Mouse (Mus musculus) hindbrain, embryonic 16.5 days (tissue): Measurements from ENCODE around the gene Ddx5. TPM values are rescaled to one million over a fixed set of nuclear protein-coding genes. Genes with fewer than 3 reads are reported as not detected.

Source experiments
- ATAC-seq: fragments of 200-750 bp; cut with Nextera tagmentation; 2 replicates; pipeline ENCODE4 v1.8.0; 2017; ENCODE audit warnings: moderate TSS enrichment, moderate library complexity
- H3K27ac ChIP-seq: fragments of 300-500 bp; sonication (generic); 2 replicates; pipeline ENCODE4 v1.5.1; 2014; ENCODE audit warnings: low read depth, mild to moderate bottlenecking, control low read depth, low read length, moderate library complexity
- H3K27me3 ChIP-seq: fragments of 300-500 bp; sonication (generic); replicated peaks from 2 replicates; pipeline ENCODE4 v1.6.1; 2014; ENCODE audit warnings: low read length; ENCODE audit not compliant: control insufficient read depth, insufficient read depth
- H3K36me3 ChIP-seq: fragments of 300-500 bp; sonication (generic); 2 replicates; pipeline ENCODE4 v1.6.1; 2014; ENCODE audit warnings: mild to moderate bottlenecking, low read length, moderate library complexity, mixed read lengths; ENCODE audit not compliant: control insufficient read depth, insufficient read depth
- H3K4me1 ChIP-seq: fragments of 300-500 bp; sonication (generic); 2 replicates; pipeline ENCODE4 v1.6.1; 2014; ENCODE audit warnings: low read depth, low read length; ENCODE audit not compliant: control insufficient read depth, insufficient read depth
- H3K4me2 ChIP-seq: fragments of 300-500 bp; sonication (generic); 2 replicates; pipeline ENCODE4 v1.6.1; 2014; ENCODE audit warnings: mild to moderate bottlenecking, low read length, control low read depth, moderate library complexity
- H3K4me3 ChIP-seq: fragments of 300-500 bp; sonication (generic); 2 replicates; pipeline ENCODE4 v1.5.1; 2014; ENCODE audit warnings: mild to moderate bottlenecking, low read length, control low read depth, moderate library complexity
- H3K9ac ChIP-seq: fragments of 300-500 bp; sonication (generic); 2 replicates; pipeline ENCODE4 v1.6.1; 2014; ENCODE audit warnings: low read depth, mild to moderate bottlenecking, control low read depth, low read length, moderate library complexity
- H3K9me3 ChIP-seq: fragments of 300-500 bp; sonication (generic); 2 replicates; pipeline ENCODE4 v1.6.1; 2014; ENCODE audit warnings: mild to moderate bottlenecking, low read length, moderate library complexity; ENCODE audit not compliant: control insufficient read depth
- WGBS: fragments of 180-500 bp; shearing (Covaris S2); extraction: QIAGEN DNeasy Blood & Tissue Kit; methylation state at CpG from one replicate; pipeline ENCODE4 v1.1.7; 2014; 5-methylcytosine and 5-hydroxymethylcytosine counted together
- polyA plus RNA-seq: library from polyadenylated mRNA; unstranded; fragments of >200 nt; fragmentation: Nextera tagmentation; extraction: Ambion mirVana; gene quantifications from 2 replicates; pipeline ENCODE4 v1.2.1, GENCODE M21; 2015

Ddx5 gene
- polyA plus RNA-seq, 1 experiment from 2014 or later: 315 TPM

DNA sequence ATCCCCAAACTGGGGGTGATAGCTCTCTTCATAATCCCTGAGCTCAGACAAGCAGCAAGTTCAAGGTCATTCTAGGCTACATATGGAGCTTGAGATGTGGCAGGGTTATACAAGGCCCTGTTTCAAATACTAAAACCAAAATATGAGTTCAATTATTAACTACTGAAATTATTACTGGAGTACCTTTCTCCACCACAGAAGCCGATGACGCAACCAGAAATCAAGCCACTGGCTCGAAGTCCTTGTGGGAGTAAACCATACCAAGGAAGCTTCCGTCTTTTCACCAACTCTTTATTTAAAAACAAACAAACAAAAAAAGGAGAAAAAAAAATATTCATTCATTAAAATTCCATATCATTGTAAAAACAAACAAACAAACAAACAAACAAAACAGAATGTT is 12.0 kb downstream of the Ddx5 start:
- H3K36me3 ChIP-seq: peaks cover 16% of the 10 kb centered on the region
- no peak for ATAC-seq
- no peak overlapping the region for H3K9ac ChIP-seq
- H3K27ac ChIP-seq: no peak overlapping the region
- 94% methylated on average over 4 of the region's 4 CpGs for WGBS
- H3K4me2 ChIP-seq: no peak overlapping the region
- H3K4me1 ChIP-seq: peaks cover 3% of the 10 kb centered on the region
- H3K27me3 ChIP-seq: no peaks in the 10 kb centered on the region
- no peaks in the 10 kb centered on the region for H3K9me3 ChIP-seq
- H3K4me3 ChIP-seq: no peak overlapping the region

DNA sequence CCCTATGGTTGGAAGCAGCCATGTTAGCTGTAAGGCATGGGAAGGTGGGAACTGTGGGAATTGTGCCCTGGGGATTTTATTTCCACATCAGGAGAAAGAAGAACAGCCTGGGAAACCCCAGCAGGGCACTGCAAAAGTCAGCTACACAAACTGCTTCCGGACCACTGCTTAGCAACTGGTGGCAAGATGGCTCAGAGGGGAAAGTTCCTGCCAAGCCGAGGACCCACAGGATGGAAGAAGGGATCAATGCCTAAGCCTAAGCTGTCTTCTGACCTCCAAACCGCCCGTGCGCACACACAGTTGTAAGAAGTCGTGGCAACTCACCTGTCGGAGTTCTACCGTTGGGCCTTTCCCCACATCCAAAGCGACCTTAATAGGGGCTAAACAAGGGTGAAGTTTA is 15.9 kb downstream of the Ddx5 start:
- ATAC-seq: no peak
- Histone ChIP-seq H3K27me3 (no peaks in the 10 kb centered on the region), H3K9me3 (no peaks in the 10 kb centered on the region), H3K4me1 (no peaks in the 10 kb centered on the region; the same call in 1 of the 2 replicates), H3K36me3 (peaks cover 23% of the 10 kb centered on the region), H3K27ac (no peak overlapping the region), H3K4me2 (no peak overlapping the region), H3K9ac (no peak overlapping the region), H3K4me3 (no peak overlapping the region)
- 93% methylated on average over 9 of the region's 9 CpGs for WGBS

- Histone ChIP-seq H3K4me2 (no peak overlapping the region), H3K36me3 (peaks cover 36% of the 10 kb centered on the region), H3K27ac (no peak overlapping the region), H3K4me1 (no peaks in the 10 kb centered on the region), H3K4me3 (no peak overlapping the region), H3K27me3 (no peaks in the 10 kb centered on the region), H3K9me3 (no peaks in the 10 kb centered on the region), H3K9ac (no peak overlapping the region)
- 95% methylated on average over 9 of the region's 9 CpGs for WGBS
- ATAC-seq: no peak
These were observed 18.6 kb downstream of the Ddx5 start for GRCm38 (mm10) chr11:106770195-106770974.

GRCm38 (mm10) chr11:106767516-106767915 is 21.5 kb downstream of the Ddx5 start:
- Histone ChIP-seq H3K27me3 (no peaks in the 10 kb centered on the region), H3K36me3 (peaks cover 26% of the 10 kb centered on the region), H3K4me3 (no peak overlapping the region), H3K9ac (no peak overlapping the region), H3K4me2 (no peak overlapping the region), H3K27ac (no peak overlapping the region), H3K9me3 (no peaks in the 10 kb centered on the region), H3K4me1 (no peaks in the 10 kb centered on the region)
- 90% methylated on average over 4 of the region's 4 CpGs for WGBS
- no peak for ATAC-seq

GRCm38 (mm10) chr11:106766611-106767162 is 22.3 kb downstream of the Ddx5 start:
- Histone ChIP-seq H3K9me3 (no peaks in the 10 kb centered on the region), H3K27ac (no peak overlapping the region), H3K4me1 (no peaks in the 10 kb centered on the region), H3K27me3 (no peaks in the 10 kb centered on the region), H3K36me3 (peaks cover 26% of the 10 kb centered on the region), H3K4me2 (no peak overlapping the region), H3K9ac (no peak overlapping the region), H3K4me3 (no peak overlapping the region)
- WGBS: 97% methylated on average over 4 of the region's 4 CpGs
- no peak for ATAC-seq

DNA sequence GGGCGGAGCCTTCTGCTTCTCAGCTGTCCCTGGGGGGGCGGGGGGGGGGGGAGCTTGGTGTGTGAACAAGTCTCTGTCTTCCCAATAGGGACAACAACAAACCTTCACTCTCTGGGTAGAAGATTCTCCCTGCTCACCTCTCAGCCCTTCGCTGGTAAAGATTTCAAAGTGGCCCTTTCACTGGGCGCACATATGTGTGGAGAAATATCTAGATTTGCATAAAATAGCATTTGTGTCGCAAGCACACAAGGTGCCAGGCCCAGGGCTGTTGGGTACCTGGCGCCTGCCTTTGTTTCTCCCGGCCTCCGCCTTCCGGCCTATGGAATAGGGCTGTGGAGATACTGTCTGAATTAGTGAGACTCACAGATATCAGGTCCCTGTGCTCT is 26.2 kb downstream of the Ddx5 start:
- H3K4me2 ChIP-seq: no peak overlapping the region
- H3K4me3 ChIP-seq: no peak overlapping the region
- H3K9ac ChIP-seq: no peak overlapping the region
- 76% methylated on average over 9 of the region's 9 CpGs for WGBS
- H3K36me3 ChIP-seq: peaks cover 10% of the 10 kb centered on the region
- no peaks in the 10 kb centered on the region for H3K27me3 ChIP-seq
- no peaks in the 10 kb centered on the region for H3K9me3 ChIP-seq
- no peak overlapping the region for H3K27ac ChIP-seq
- no peaks in the 10 kb centered on the region for H3K4me1 ChIP-seq
- ATAC-seq: no peak

- Histone ChIP-seq H3K4me1 (no peaks in the 10 kb centered on the region), H3K36me3 (peaks cover 8% of the 10 kb centered on the region), H3K4me2 (no peak overlapping the region), H3K9ac (no peak overlapping the region), H3K27me3 (no peaks in the 10 kb centered on the region), H3K4me3 (no peak overlapping the region), H3K9me3 (no peaks in the 10 kb centered on the region), H3K27ac (no peak overlapping the region)
- 46% methylated on average over 5 of the region's 5 CpGs for WGBS
- no peak for ATAC-seq
These were observed 26.7 kb downstream of the Ddx5 start for GRCm38 (mm10) chr11:106762139-106762799.

- WGBS: 90% methylated on average over 5 of the region's 5 CpGs
- H3K27ac ChIP-seq: no peak overlapping the region
- no peak overlapping the region for H3K9ac ChIP-seq
- H3K4me3 ChIP-seq: no peak overlapping the region
- no peak for ATAC-seq
- H3K4me2 ChIP-seq: no peak overlapping the region
- H3K9me3 ChIP-seq: no peaks in the 10 kb centered on the region
- no peaks in the 10 kb centered on the region for H3K4me1 ChIP-seq
- H3K27me3 ChIP-seq: no peaks in the 10 kb centered on the region
- H3K36me3 ChIP-seq: no peaks in the 10 kb centered on the region
These were observed 28.5 kb downstream of the Ddx5 start for GRCm38 (mm10) chr11:106760511-106760910.

GRCm38 (mm10) chr11:106759028-106759427 is 30.0 kb downstream of the Ddx5 start:
- H3K4me1 ChIP-seq: no peaks in the 10 kb centered on the region
- H3K9me3 ChIP-seq: no peaks in the 10 kb centered on the region
- no peak overlapping the region for H3K4me2 ChIP-seq
- H3K27me3 ChIP-seq: no peaks in the 10 kb centered on the region
- H3K9ac ChIP-seq: no peak overlapping the region
- no peaks in the 10 kb centered on the region for H3K36me3 ChIP-seq
- no peak overlapping the region for H3K27ac ChIP-seq
- no peak for ATAC-seq
- WGBS: 96% methylated on average over 3 of the region's 3 CpGs
- no peak overlapping the region for H3K4me3 ChIP-seq
